Mouse (Mus musculus) frontal cortex, postnatal 10 days (tissue): ENCODE measurements around the gene Pak7.
"Not testable (repeated sequence)": the region's sequence is repeated elsewhere in the genome, so short reads cannot be mapped to it uniquely, and the experiment has no call there.

Experiments used
- DNase-seq, 2 experiments: peaks; one replicate each; pipeline ENCODE4 v3.0.0; 2022; ENCODE audit warnings: low spot score in 2 of 2, mixed read lengths in 1 of 2

Gene Pak7

DNA sequence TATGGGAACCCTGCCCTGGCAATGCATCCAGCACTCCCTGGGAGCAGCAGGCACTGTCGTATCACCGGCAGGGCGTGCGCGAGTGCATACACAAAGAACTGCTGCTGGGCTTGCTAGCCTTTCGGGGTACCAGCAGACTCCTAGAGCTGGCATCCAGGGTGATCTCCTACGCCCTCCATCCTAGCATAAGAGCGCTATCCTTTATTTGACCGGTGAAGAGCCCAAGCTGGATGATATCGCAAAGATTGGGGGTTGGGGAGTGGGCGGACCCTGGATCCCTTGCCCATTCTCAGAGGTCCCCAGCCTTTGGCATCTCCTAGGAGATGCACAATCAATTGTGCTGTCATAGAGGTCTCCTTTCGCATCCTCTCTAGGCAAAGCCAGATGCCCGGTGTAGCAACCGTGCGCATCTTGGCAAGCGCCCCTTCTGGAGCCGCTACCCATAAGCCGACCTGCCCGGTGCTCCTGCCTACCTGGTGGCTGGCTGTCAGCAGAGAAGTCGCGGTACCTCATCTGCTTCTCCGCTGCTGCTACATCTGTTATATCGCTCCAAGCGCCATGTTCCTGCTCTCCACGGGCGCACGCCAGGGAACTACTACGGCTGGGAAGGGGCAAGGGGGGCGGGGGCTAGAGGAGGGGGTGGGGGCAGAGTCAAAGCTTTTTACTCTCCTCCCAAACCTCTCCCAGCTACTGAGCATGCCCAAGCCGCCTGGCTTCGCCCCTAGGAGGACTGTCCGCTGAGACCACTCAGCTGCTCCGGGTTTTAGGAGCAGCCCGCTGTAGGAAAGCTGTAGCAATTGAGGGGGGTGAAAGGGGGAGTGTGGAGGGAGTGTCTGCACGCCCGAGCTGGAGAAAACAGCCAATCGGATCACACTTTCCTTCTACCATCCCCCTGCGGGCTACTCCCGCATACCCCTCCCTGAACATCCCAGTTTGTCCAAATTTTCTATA, at the start of gene Pak7:
Gene Pak7 (minus strand): TSS at position 787 of the 951 bp plus-strand sequence.
- peak; percentile 83 to 85 for DNase-seq

DNA sequence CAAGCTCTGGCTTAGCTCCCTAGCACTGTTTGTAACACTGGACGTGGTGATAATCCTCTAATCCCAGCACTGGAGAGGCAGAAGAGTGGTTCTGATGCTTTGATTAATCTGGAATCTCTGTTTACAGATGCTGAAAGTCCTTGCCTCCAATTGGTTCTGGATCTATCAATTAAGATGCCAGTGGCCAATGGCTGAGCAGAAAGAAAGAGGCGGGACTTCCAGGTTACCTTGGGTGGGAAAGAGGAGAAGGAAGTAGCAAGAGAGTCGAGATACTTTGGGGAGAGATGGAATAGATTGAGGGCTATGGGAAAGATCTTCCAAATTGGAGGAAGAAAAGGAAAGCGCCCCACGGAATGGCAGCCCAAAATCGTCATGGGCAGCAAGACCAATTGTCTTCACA, 37.8 kb upstream of the Pak7 start:
- no peak for DNase-seq

DNA sequence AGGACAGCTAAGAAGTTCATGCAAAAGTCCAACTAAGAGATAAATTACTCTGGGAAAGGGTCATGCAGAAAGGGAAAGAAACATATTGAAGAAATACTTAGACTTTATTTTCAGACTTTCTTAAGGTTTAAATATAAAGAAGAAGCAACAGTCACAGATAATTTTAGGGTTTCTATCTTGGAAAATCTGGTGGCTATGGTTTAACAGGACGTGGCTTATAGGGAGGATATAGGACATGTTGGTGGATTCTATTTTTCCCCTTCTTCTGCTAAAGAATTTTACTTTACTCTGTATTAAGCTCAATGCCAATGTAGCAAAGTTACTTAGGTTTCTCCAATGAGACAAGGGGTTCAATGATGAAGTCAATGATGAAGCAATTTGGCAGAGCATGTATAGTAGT, 31.8 kb upstream of the Pak7 start:
- DNase-seq = no peak

DNA sequence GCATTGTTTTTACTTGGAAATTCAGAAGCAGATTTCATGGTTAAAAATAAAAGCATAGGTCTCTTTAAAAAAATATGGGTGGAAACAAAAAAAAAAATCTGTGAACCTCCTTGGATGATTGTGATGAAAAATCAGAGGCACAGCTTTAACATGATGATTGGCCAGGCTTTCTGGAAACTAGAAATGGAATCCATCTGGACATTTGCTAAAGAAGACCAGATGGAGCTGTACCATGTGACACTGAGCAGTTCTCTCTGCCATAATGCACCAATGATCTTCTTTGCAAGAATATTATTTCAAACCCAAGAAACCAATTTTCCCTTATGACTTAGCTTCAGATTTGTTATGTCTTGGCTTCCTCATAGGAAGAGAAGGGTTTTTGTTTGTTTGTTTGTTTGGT, 28.6 kb upstream of the Pak7 start:
- DNase-seq = peak in 1 of 2 experiments; percentile 8

DNA sequence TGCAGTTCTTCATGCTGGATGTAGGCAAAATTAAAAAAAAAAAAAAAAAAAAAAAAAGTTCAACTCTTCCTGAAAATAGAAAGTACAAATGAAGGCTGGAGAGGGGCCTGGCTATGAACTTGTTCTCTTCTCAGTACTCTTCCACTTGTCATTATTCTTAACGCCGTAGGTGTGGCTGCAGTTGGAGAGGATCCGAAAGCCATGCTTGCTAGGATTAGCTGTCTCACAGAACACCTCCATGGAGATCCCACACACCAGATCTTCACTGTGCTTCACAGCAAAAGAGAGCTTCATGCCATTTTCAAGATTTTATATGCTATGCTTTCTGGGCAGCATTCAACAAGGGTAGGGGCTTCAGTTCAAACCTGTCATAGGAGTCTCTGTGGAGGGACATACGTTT, 14.8 kb upstream of the Pak7 start:
- DNase-seq = no peak

DNA sequence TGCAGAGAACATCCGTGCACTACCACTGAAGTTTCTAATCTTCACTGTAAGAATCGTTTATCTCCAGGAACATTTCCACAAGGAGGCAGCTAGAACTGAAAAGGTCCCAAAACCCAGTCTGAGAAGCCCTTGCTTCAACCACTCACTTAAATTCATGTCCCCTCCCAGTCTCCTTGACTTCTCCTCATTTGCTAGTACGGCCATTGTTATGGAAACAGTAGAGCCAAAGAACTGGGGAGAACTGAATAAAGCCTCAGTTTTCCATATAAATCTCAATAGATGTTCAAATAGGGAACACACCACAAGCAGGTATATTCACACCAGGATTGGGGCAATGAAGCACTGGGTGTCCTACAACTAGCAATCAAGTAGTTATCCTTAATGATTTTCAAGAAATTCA, 12.4 kb downstream of the Pak7 start:
- DNase-seq = no peak

DNA sequence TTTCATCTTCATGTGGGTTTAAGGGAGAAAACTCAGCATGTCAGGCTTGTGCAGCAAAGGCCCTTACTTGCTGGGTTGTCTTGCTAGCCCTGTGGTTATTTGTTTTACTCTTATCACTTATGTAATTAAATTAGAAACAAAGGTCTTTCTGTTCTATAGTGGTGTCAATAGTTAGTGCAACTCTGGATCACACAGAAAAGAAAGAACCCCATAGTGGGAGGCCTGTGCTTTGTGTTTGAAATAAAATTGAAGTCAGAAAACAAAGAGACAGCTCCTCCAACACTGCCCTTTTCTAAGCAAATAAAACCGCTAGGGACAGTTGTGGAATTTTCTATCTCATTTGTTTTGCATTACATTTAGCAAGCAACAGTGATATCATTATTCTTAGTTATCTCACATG, 15.4 kb downstream of the Pak7 start:
- DNase-seq = no peak

DNA sequence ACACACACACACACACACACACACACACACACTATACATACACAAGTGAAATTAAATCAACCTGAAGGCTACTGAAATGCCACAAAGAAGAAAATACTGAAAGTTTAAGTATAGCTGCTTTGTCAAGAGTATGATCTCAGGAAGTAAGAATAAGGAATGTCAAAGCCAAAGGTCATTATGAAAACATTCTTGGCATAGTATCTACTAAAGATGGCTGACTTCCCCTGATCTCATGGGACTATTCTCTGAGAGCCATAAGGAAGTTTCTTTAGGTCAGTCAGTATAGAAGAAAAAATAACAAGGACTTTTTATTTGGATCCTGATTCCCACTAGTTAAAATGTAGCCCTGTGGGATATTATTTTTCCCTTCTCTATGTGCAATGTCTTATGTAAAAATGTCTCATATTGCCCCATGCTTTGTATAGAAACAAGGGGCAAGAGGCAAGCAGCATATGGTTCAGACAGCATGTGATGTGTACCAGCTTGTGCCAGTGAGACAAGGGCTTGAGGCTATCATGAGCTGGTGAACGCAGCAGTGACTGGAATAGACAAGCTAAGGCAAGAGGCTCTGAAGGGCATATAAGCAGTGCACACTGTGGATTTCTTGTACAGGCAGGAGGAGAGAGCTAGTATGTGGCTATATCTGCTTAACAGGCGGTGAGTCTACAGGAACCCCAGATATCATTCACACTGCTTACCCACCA, 36.2 kb downstream of the Pak7 start:
- DNase-seq = no peak

DNA sequence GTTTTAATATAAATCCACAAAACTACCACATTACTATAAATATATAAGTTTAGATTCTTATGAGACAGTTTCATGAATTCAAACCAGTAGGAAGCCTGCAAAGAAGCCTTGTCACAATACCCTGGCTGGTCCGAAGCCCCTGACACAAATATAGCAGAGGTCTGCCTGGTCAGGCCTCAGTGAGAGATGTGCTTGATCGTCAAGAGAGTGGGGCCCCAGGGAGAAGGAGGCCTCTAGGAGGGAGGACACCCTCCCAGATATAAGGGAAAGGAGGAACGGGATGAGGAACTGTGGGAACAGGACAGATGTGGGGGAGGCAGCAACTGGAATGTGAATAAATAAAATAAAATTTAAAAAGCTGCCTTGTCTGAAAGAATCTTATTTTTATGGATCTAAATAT, 37.3 kb downstream of the Pak7 start:
- no peak for DNase-seq

DNA sequence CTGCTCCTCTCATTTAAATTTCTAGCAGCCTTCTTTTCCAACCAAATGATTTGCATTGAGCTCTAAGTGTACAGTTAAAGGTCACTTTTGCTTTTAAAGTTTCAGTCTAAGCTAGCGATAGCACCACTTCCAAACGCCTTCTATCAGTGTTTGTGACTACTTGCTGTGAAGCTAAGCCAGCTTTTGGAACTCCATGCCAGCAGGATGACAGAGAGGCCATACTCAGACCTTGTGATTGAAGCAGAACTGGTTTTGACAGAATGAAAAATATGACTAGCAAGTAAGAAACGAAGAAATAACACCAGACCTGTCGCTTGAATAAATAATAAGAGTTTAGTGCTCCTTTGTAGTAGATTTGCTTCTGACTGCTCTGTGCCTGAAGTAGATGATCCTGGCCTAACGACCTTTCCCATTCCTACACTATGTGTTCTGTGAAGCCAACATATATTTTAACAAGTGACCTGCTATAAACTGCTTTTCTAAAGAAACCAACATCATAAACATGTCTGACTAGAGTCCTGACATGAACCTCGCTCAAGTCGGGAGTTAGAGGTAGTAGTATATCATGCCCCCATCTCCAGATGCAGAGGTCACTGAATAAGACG, 38.0 kb downstream of the Pak7 start:
- no peak for DNase-seq

DNA sequence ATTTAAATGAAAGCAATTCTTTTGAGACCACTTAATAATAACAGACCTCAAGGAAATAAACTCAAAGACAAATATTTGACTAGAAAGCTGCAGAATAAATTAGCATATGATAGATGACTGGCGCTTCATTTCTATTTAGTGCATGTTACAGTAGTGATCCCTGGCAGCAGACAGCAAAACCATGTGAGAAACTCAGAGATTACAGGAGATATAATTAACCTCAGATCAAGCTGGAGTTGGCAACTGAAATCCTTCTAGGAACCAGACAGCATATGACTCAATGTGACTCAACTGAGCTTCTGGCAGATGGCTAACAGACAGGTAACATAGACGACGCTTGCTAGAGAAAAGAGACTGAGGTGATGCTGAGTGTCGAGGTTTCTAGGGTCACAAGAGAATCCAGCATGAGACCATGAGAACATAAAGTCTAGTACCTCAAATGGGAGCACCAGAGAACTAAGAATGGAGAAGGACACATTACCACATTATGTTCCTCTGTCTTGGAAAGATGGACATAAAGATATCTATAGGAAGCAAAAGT, 43.5 kb downstream of the Pak7 start:
- DNase-seq = not testable (repeated sequence)

DNA sequence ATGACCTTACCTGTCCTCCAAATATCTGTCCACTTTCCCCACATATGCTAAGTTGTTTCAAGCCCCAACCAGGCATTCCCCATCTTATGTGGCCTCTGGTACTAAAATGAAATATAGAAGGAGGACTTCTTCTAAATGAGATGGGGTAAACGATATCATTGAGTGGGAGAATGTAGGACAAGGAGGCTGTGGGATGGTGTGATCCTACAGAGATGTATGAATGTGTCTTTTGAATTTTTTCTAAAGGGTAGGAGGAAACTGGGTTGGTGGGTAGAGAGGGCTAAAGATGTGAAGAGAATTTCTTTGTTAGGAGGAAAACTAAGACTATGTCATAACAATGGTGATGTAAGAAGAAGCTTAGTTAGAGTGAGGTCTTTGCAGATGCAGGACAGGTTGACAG, 57.8 kb downstream of the Pak7 start:
- DNase-seq = no peak

DNA sequence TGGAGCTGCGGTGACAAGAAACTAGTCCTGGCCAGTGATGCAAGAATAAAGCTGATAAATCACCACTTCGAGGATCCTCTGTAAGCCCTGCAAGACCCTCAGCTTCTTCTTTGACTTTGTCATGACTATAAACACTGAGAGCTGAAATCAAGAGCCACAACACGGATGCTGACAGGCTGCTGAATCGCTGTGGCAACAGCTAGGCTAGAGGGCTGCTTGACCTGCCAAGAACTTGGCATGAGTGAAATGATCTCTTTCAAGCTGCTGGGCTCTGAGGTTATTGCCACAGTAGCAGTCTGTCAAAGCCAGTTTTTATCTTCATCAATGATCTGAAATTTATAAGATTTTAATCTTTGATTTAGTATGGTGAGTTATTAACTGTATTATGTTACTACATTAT, 62.1 kb downstream of the Pak7 start:
- no peak for DNase-seq

DNA sequence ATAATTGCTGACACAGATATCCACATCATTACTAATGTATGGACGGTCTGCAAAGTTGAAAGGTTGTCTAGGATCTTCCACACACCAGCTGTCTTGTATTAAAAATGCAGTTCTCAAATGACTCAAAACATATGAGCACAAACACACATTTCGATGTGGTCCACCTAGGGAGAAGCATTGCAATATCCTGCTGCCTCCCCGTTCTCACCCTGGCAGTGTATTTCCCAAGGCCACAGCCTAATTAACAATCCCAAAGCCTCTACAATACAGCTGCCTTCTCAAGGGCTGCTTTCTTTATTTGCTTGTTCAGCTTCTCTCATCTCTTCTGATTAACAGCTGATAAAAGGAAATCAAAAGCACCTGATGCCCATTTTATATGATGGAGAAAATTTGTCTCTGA, 78.5 kb downstream of the Pak7 start:
- DNase-seq = no peak

DNA sequence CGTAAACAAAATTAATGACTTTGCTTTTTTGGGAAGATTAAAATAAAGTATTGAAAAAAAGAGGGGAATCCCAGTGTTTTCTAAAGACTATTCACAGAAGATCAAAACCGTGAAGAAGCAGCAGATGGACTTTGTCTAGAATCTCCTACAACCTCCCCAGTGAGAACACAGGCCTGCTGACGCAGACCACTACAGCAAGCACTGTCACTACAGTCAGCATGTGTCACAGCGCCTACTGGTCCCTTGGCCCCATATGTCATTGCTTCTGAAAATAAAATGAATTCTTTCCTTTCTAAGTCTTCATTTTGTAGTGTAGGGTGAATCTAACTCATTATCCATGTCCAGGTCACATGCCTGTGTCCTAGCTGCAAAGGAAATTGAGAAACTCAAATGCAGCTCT, 79.0 kb downstream of the Pak7 start:
- no peak for DNase-seq

DNA sequence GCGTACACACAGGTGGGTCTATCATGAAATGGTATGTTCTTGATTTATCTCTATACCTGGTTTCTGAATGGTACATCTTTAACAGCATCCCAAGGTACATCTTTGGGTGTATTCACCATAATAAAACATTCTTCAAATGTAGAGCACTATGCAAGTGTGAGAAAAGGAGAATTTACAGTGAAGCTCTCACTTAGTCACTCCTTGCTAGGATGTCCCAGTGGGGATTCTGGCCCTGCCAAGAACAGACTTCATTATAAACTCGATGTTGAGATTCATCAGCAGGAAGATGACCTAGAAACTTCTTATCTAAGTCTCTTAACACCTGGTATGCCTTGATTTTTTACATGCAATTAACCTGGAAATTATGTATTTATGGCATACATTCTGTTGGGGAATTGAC, 85.6 kb downstream of the Pak7 start:
- no peak for DNase-seq

DNA sequence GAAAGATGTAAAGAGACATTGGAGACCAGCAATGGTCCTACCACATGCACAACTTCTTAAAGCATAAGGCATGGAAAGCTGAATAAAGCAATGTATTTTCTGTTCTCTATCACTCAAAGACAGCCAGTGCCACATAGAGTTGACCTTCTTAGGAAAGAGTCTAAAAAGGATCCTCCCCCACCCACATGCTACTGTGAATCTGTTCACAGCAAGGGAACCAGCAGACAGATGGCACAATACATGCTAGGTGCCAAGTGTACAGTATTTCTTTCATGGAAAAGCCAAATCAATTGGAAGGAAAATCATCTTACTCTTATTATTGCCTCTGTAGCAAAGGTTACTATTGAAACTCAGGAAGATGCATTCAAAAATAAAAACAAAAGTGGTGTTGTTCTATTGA, 86.4 kb downstream of the Pak7 start:
- peak in 1 of 2 experiments; percentile 12 for DNase-seq

DNA sequence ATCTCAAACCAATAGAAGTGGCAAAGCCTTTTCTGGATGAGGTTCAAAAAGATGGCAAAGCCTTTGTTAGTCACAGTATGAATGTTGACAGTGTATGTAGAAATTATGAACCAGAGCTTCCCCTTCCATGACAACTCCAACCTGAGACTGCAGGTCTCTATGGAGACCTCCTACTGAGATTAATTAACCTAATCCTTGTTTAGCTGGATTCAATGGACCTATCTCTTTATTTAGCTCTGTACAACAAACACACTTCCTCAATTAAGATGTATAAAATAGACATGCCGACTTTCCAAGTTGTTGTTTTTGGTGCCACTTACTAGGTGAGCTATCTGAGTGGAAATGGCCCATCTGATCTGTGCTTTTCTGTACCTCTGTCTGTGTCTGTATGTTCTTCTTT, 90.4 kb downstream of the Pak7 start:
- DNase-seq = no peak

DNA sequence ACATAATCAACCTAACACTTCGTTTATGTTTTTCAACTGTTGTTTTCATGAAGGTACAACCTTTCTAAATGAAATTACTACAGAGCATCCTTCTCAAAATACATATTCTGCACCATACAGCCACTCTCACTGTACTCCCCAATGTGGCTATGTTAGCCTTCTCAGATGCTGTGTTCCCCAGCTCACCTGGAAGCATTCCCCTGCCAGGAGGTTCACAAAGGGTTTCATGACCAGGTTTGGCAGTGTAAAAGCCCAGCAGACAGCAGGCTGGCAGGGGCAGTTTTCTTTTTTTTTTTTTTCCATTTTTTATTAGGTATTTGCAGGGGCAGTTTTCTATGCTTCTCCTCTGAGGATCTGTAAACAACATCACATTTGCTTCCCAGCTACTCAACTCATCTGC, 105.7 kb downstream of the Pak7 start:
- no peak for DNase-seq

DNA sequence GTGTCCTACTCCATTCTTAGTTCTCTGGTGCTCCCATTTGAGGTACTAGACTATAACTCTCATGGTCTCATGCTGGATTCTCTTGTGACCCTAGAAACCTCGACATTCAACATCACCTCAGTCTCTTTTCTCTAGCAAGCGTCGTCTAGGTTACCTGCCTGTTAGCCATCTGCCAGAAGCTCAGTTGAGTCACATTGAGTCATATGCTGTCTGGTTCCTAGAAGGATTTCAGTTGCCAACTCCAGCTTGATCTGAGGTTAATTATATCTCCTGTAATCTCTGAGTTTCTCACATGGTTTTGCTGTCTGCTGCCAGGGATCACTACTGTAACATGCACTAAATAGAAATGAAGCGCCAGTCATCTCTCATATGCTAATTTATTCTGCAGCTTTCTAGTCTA, 145.8 kb downstream of the Pak7 start:
- DNase-seq = not testable (repeated sequence)

DNA sequence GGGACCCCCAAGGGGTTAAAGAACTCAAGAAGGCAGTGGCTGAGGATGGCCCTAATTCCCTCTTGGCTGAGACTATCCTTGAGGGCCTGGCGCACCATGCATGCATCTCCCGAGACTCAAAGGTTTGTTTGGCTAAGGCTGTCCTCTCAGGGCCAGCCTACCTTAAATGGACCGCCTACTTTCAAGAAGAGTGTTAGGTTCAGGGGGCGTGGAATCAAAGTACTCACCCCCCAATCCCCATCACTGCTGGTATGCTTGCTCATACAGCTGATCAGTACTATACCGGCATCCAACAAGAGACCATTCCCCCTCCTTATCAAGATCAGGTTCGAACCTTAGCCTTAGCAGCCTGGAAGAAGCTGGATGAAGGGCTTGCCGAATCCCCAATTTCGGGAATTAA, 156.5 kb downstream of the Pak7 start:
- DNase-seq = no peak

DNA sequence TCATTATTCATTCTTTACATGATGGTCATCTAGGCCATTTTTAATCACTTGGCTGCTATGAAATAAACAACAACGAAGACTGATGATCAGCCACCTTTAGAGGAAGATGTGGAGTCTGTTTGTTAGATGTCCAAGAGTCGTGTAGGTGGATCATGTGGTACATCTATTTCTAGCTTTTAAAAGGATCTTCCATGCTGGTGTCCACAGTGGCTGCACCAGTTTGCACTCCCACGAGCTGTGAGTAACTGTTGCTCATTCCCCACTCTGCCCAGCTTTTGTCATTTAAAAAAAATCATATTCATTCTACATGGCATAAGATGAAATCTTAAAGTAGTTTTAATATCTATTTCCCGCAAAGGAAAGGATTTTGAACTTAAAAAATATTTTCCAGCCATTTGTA, 183.7 kb downstream of the Pak7 start:
- DNase-seq = no peak
